Mouse (Mus musculus): ENCODE results near the gene Tac4. TPM values are rescaled to one million over a fixed set of nuclear protein-coding genes. Genes with fewer than 3 reads are reported as not detected.

The Tac4 gene
- polyA plus RNA-seq, 1 experiment from 2014 or later: 0.24 TPM

- Histone ChIP-seq H3K9me3 (ENCODE audit: control insufficient read depth, low read length) (no peaks in the 10 kb centered on the region), H3K27me3 (ENCODE audit: control insufficient read depth, insufficient read depth, low read length) (no peaks in the 10 kb centered on the region), H3K4me3 (ENCODE audit: low read depth, low read length) (no peak overlapping the region), H3K9ac (ENCODE audit: low read length) (no peak overlapping the region), H3K27ac (ENCODE audit: low read depth, low read length) (no peak overlapping the region), H3K4me1 (ENCODE audit: control insufficient read depth, insufficient read depth, low read length) (0 out of 2 replicates have a peak, but pooled peaks cover 3% of the 10 kb centered on the region), H3K4me2 (ENCODE audit: low read depth) (no peak overlapping the region), H3K36me3 (ENCODE audit: control insufficient read depth, insufficient read depth, low read length) (no peaks in the 10 kb centered on the region)
- no peak for DNase-seq (ENCODE audit: low spot score)
- no peak for ATAC-seq (ENCODE audit: insufficient read depth, low FRiP score, low TSS enrichment)
- WGBS: 79% methylated on average over 7 of the region's 7 CpGs
Observed at GRCm38 (mm10) chr11:95315215-95315955, 54.1 kb downstream of the Tac4 start.

DNA sequence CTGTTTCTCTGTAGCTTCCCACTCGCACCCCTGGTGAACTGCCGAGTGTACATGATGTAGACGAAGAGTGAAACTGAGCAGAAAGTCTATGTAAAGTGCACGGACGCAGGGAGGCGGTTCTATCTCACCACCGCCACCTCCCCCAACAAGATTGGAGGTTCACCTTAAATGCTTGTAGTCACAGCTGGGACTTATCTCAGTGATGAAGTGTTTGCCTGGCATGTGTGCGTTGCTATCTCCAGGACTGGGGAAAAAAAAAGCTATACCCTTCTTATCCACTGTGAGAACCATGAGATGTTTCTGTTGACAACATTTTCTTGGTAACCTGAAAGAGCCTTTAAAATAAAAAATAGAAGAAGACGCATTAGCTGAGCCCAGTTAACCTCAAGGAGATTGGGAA, 56.8 kb downstream of the Tac4 start:
- Histone ChIP-seq H3K27ac (ENCODE audit: low read depth, low read length) (no peak overlapping the region), H3K9me3 (ENCODE audit: control insufficient read depth, low read length) (no peaks in the 10 kb centered on the region)

More for the DNA sequence above, 56.8 kb downstream of the Tac4 start:
- Histone ChIP-seq H3K27me3 (ENCODE audit: control insufficient read depth, insufficient read depth, low read length) (no peaks in the 10 kb centered on the region), H3K36me3 (ENCODE audit: control insufficient read depth, insufficient read depth, low read length) (no peaks in the 10 kb centered on the region), H3K4me1 (ENCODE audit: control insufficient read depth, insufficient read depth, low read length) (no peaks in the 10 kb centered on the region), H3K4me3 (ENCODE audit: low read depth, low read length) (no peak overlapping the region), H3K4me2 (ENCODE audit: low read depth) (no peak overlapping the region), H3K9ac (ENCODE audit: low read length) (no peak overlapping the region)
- WGBS: 91% methylated on average over 9 of the region's 9 CpGs
- ATAC-seq (ENCODE audit: insufficient read depth, low FRiP score, low TSS enrichment) (no peak), DNase-seq (ENCODE audit: low spot score) (no peak)

Other genes with a start within 250 kb of the Tac4 start
- 16.2 and 17.9 TPM in 2 replicates for gene Pdk2, start 220.2 kb upstream of the Tac4 start, polyA plus RNA-seq (2014; fragmentation: Nextera tagmentation; extraction: Ambion mirVana)
- gene Itga3, start 184.7 kb upstream of the Tac4 start, polyA plus RNA-seq (2014; fragmentation: Nextera tagmentation; extraction: Ambion mirVana): 4.9 and 5.2 TPM in 2 replicates
- gene Dlx3, start 141.4 kb upstream of the Tac4 start, polyA plus RNA-seq (2014; fragmentation: Nextera tagmentation; extraction: Ambion mirVana): 1.8 and 2.2 TPM in 2 replicates
- gene Dlx4, start 115.3 kb upstream of the Tac4 start, polyA plus RNA-seq (2014; fragmentation: Nextera tagmentation; extraction: Ambion mirVana): 0.11 TPM in 1 of 2 replicates, not detected in the other
- gene Kat7, start 48.7 kb downstream of the Tac4 start, polyA plus RNA-seq (2014; fragmentation: Nextera tagmentation; extraction: Ambion mirVana): 86.8 and 87.9 TPM in 2 replicates
- 11.8 and 12.2 TPM in 2 replicates for gene Fam117a, start 75.5 kb downstream of the Tac4 start, polyA plus RNA-seq (2014; fragmentation: Nextera tagmentation; extraction: Ambion mirVana)
- gene Slc35b1, start 123.2 kb downstream of the Tac4 start, polyA plus RNA-seq (2014; fragmentation: Nextera tagmentation; extraction: Ambion mirVana): 132 and 136 TPM in 2 replicates
- 132 and 137 TPM in 2 replicates for gene Spop, start 152.6 kb downstream of the Tac4 start, polyA plus RNA-seq (2014; fragmentation: Nextera tagmentation; extraction: Ambion mirVana)

All from neural tube, embryonic 11.5 days (tissue).